Mouse (Mus musculus) urinary bladder, postnatal 14 days (tissue): ENCODE data around the gene Wdr45.
"Not testable (repeated sequence)": the region's sequence is repeated elsewhere in the genome, so short reads cannot be mapped to it uniquely, and the experiment has no call there.

Experiments
- DNase-seq: peaks from one replicate; pipeline ENCODE4 v3.0.0; 2021; ENCODE audit warnings: low spot score

The Wdr45 gene

DNA sequence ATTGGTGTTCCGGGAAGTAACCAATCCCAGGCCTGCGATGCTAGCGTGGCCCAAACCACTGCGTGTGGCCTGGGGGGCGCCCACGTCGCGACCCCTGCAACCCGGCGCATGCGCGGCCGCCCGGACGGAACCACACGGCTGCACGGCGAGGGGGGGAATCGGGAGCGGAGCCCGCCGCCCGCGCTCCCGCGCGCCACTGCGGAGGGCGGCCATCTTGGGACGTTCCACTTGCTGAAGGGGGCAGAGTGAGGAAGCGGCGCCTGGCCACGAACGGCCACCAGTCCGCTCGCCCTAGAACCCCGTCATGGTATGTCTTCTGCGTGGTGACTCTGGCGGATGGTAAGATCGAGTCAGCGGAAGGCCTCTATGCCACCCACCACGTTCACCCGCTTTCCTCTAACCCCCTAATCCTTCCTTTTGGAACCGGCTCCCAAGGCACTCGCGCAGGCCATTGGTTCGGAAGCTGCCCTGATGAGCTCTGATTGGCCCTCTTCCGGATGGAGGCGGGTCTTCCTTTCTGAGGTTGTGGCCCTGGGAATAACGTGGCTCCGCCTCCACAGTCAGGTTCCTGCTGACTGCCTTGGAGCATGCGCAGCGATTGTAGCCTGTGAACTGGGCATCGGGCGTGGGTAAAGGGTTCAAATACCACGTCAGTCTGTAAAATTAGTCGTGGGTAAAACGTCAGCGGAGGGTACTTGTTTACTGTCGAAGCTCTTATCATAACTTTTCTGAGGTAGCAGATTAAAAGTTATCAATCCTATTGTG is at the start of gene Wdr45:
Gene Wdr45 (plus strand): TSS at position 199 of the 765 bp plus-strand sequence.
- DNase-seq: peak; percentile 92

DNA sequence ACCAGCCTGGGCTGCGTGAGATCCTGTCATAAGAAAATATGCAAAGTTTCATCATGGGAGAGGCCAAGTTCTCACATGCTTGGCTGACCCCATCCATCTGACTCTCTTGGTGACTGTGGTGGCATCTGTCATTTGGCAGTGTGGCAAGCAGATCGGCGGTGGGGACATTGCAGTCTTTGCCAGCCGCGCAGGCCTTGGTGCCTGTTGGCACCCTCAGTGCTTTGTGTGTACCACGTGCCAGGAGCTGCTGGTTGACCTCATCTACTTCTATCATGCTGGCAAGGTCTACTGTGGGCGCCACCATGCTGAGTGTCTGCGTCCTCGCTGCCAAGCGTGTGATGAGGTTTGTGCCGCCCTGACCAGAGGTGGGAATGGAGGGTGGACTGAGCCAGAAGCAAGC is 49.3 kb upstream of the Wdr45 start:
- no peak for DNase-seq

GRCm38 (mm10) chrX:7665739-7666502 is 48.2 kb upstream of the Wdr45 start:
- no peak for DNase-seq

DNA sequence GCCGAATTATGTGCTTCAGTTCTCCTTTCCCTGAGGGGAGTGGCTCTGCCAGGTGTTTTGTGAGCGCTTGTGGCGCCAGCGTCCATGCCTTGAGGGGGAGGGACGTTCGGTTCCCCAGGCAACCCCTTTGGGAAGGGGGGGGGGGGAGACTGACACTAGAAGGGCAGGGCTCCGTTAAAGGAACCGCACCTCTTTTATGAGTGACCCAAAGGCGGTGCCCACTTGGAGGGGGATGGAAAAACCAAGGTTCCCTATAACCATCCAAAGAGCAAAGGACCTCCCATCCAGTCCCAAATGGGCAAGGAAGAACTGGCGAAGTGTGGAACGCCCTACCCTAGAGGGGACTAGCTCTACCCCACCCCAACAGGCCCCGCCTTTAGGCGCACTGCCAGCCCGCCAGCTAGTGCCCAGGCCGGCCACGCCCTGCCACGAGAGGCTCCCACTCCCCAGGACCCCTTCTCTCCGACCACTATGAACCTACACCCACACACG is 43.7 kb upstream of the Wdr45 start:
- peak; percentile 80 for DNase-seq

DNA sequence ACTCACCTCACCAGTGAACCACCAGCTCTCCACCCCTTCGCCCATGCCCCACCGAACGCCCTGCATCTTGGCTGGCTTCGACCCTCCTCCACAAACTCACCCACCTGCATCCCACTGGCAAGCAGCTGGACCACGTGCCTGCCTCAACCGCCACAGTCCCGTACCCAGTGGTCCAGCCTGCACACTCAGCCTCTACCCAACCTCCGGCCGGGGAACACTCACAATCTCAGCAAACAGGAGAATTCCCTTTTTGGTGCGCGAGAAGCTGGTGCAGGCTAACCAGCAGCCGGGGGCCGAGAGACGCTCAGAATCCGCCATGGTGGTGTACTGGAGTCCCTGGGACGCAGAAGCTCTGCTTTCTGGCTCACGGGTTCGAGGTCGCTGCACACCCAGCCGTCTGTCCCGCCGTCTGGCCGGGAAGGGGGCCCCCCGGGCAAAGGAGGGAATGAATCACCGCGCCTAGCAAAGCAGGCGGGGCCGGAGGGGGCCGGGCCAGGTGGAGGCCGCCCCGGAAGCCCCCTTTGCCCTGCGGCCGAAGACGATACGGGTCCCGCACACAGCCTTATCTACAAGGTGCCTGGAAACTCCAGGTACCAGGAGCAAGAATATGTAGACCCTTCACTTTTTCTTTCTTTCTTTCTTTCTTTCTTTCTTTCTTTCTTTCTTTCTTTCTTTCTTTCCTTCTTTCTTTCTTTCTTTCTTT is 43.1 kb upstream of the Wdr45 start, which contains the start of gene Plp2:
Gene Plp2 (minus strand): TSS at position 470 of the 703 bp plus-strand sequence.
- peak; percentile 63 for DNase-seq

DNA sequence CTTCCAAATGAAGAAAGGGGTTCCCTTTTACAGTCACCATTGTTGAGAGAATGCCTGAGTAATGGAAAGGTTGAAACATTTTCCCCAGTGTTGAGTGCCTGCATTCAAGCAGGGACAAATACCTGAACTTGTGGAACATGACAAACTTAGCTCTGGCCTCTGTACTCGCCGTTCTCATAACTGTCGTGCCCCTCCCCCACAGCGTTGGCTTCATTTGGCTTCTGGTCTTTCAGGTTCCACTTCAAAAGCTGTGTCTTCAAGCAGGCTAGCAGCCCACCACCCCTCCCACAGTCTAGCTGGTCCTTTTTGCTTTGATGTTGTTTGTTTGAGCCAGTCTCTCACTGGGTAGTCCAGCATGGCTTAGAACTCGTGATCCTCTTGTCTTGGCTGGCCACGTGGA is 41.4 kb upstream of the Wdr45 start:
- peak; percentile 32 for DNase-seq

- DNase-seq: peak; percentile 43
Observed at GRCm38 (mm10) chrX:7673578-7674281, 40.4 kb upstream of the Wdr45 start.

DNA sequence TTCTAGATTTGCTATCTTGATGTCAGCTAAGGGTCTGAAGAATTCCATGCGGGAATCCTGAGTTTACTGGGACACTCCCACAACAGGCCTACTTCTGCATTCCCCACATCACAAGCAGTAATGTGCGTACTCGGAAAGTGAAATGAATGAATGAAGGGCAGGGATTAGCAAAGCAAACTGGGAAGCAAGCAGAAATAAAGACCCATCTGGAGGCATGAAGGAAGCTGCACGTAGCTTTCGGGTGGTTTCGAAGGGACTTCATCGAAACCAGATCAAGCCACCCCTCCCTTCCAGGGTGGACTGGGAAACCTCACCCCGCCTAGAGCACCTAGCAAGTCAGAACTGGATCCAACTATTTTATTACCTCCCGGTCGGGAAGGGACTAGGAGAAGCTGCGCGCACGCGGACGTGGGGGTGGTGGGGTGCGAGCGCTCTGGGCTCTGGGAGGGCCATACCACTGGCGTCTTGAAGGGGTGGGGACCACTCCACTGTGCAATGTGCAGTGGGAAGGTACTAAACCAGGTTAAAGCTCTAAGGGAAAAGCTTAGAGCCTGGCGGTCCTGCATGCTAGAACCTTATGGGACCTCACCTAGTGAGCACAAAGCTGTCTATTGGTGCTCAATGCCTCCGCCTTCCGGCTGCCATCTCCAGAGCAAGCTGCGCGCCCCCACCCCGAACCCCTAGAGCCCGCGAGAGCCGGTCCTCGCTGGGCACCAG is 39.7 kb upstream of the Wdr45 start:
- DNase-seq: peak; percentile 34

DNA sequence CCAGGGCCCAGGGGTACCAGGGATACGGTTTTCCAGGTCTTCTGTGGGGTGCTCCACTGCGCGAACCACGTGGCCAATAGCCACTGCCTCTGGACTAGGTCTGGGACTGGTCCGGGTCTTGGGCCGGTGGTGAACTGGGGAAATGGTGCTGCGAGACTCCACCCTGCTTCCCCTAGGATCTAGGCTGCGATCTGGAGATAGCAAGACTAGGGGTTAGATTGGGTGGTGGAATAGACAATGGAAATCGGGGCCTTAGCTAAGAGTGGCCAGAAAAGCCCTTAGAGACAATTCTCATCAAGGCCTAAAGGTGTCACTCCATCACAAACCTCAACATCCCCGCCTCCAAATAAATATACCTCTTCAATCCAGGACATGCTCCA is 39.1 kb upstream of the Wdr45 start:
- DNase-seq: no peak

DNA sequence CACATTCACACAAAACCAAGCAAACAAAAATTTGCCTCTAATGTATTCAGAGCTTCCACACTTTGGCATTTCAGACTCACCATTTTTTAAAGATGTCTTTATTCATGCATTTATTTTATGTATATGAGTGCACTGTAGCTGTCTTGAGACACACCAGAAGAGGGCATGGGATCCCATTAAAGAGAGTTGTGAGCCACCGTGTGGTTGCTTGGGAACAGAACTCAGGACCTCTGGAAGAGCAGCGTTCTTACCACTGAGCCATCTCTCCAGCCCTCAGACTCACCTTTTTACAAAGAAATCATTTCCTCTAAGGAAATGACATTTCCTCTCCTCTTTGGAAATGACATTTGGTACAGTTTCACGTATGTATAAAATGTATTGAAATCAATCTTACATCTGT is 35.1 kb upstream of the Wdr45 start:
- no peak for DNase-seq

GRCm38 (mm10) chrX:7679405-7680056 is 34.6 kb upstream of the Wdr45 start:
- peak; percentile 87 for DNase-seq

DNA sequence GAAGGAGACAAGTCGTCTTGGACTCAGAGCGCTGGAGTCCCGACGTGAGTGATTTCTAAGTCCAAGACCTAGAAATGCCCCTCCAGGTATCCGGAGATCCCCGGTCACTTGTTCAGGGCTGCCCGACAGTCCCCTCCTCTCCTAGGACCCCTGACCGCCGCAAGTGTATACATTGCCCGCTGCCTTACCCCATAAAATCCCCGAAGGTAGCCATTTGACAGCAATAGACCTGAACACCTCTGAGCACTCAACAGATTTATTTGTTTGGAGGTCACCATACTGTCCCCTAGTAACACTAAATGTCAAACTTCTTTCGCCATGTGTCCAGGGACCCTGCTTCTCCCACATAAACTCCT is 34.1 kb upstream of the Wdr45 start:
- DNase-seq: no peak

GRCm38 (mm10) chrX:7680864-7681263 is 33.3 kb upstream of the Wdr45 start, which contains the start of gene Magix:
Gene Magix, minus strand, starts transcription at chrX:7681251.
- DNase-seq: no peak

DNA sequence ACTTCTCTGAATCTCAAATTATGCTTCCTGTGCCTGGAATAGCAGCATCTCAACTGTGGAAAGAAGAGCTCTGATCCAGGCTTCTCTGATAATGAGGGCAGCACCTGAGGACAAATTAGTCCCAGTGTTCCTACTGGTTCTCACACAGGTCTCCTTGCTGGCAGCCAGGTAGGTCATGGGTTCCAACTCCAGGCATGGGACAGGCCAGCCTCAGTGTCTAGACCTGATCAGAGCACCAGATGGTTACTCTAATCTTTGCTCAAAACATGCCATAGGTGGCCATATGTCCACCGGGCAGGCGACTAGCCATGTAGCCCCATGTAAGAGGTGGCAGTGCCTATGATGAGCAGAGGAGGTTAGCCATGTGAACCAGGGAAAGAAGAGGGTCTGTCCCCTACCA is 25.8 kb upstream of the Wdr45 start:
- DNase-seq: no peak

- no peak for DNase-seq
Observed at GRCm38 (mm10) chrX:7690486-7690885, 23.6 kb upstream of the Wdr45 start.

GRCm38 (mm10) chrX:7692862-7693261 is 21.3 kb upstream of the Wdr45 start:
- no peak for DNase-seq

DNA sequence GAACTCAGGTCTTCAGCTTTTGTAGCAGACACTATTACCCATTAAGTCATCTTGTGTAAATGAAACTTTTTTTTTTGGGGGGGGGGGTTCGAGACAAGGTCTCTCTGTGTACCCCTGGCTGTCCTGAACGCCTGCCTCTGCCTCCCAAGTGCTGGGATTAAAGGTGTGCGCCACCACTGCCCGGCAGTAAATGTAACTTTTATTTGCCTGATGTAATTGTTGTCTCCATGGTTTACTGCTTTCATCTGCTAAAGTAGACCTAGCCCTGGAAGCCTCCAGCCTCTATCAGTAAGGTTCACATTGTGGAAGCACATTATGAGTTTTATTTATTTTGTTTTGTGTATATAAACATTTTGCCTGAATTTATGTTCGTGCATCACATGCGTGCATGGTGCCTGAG is 17.6 kb upstream of the Wdr45 start:
- DNase-seq: no peak

DNA sequence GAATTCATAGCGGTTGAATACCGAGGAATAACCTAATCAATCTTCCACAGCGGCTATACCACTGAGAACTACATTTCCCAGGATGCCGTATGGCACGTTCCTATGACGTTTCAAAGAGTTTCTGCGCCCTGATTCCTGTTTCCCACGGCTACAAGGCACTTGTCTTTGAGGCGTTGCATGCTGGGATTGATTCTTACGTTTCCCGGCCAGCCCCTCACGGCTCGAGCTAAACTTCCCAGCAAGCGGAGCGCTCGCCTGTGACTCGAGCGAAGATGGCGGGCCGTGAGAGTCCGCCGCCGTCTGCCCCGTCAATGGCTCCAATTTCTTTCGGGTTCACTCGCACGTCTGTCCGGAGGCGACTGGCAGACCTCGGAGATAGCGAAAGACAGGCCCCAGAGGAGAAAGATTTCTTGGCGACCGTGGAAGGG is 17.2 kb upstream of the Wdr45 start, which contains the start of gene Gpkow:
Gene Gpkow (plus strand): TSS at position 178 of the 428 bp plus-strand sequence.
- peak; percentile 79 for DNase-seq

GRCm38 (mm10) chrX:7713764-7714134 is 384 bp upstream of the Wdr45 start:
- DNase-seq: not testable (repeated sequence)

DNA sequence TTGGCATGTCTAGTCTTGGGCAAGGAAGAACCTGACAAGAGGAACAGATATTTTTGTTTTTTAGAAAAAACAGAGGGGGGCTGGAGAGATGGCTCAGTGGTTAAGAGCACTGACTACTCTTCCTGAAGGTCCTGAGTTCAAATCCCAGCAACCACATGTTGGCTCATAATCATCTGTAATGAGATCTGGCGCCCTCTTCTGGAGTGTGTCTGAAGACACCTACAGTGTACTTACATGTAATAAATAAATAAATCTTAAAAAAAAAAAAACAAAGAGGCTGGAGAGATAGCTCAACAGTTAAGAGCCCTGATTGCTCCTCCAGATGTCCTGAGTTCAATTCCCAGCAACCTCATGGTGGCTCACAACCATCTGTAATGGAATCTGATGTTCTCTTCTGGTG is 1.9 kb downstream of the Wdr45 start:
- not testable (repeated sequence) for DNase-seq
